Comparison of ENCODE assay signal across 17 mouse cellular contexts in genomic region chr3:159831535-159831934, GRCm38 (mm10).
"Had no signal": no experiment of that assay in that cellular context is flagged by ENCODE, and none has a peak within 500 bp of the region (broad histone marks: within the 10 kb centered on the region; RNA-seq: fewer than 3 reads in every experiment).

No protein-coding gene starts in this region.

- H3K4me1 ChIP-seq: midbrain, embryonic 10.5 days; midbrain, embryonic 12.5 days; midbrain, embryonic 15.5 days; neural tube, embryonic 13.5 days; neural tube, embryonic 15.5 days had no signal

- ATAC-seq: midbrain, embryonic 15.5 days had no signal

- DNase-seq: lung, adult 18-20 months; lung, embryonic 14.5 days; lung, postnatal 10 days; lung, postnatal 4 days; retina, postnatal 1 day; right cerebral cortex, adult 18-20 months; right cerebral cortex, postnatal 25 days; right cerebral cortex, postnatal 4 days; spleen, adult 18-20 months; thymus, adult 2 months; thymus, postnatal 25 days; thymus, postnatal 4 days had no signal

- H3K36me3 ChIP-seq: midbrain, embryonic 10.5 days; midbrain, embryonic 12.5 days; midbrain, embryonic 15.5 days; neural tube, embryonic 13.5 days; neural tube, embryonic 15.5 days had no signal

- H3K9ac ChIP-seq: lung, embryonic 14.5 days; midbrain, embryonic 12.5 days; midbrain, embryonic 15.5 days; neural tube, embryonic 13.5 days; neural tube, embryonic 15.5 days had no signal

- H3K9me3 ChIP-seq: midbrain, embryonic 15.5 days; neural tube, embryonic 15.5 days had no signal

- H3K4me2 ChIP-seq: lung, embryonic 14.5 days; midbrain, embryonic 12.5 days; midbrain, embryonic 15.5 days; neural tube, embryonic 13.5 days; neural tube, embryonic 15.5 days had no signal

- H3K27ac ChIP-seq: midbrain, embryonic 10.5 days; midbrain, embryonic 12.5 days; midbrain, embryonic 15.5 days; neural tube, embryonic 13.5 days; neural tube, embryonic 15.5 days had no signal

- H3K27me3 ChIP-seq: midbrain, embryonic 12.5 days; midbrain, embryonic 15.5 days; neural tube, embryonic 13.5 days; neural tube, embryonic 15.5 days had no signal

- H3K4me3 ChIP-seq: midbrain, embryonic 10.5 days; midbrain, embryonic 12.5 days; midbrain, embryonic 15.5 days; neural tube, embryonic 13.5 days; neural tube, embryonic 15.5 days had no signal
